Mouse (Mus musculus): ENCODE measurements at regions not wholly inside any gene's neighbourhood (a gene's known extent, or its start where the extent isn't known, plus 50 kb on each side); places are given as distances from the start of the nearest gene placed in this dataset.
A peak's percentile ranks its signal among the peaks of the same experiment; 100 is the strongest.

DNA sequence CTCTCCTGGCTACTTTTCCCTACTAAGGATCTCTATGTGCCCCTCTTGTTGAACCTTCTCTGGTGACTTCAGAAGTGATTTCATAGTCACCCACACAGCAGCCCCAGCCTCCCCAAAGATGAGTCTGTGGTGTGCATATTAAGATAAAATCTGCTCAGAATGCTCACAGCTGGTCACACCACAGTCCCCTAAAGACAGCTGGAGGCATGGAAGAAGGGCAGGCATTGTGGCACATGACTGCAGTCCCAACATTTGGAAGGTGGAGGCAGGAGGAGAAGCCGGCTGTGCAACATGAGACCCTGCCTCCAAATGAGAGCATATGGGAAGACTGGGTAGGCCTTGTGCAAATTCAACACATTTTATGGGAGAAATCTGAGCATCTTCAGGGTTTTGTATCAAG lies 70.0 kb upstream of the Cplx2 start:
- Histone ChIP-seq H3K4me2 (no peak overlapping the region), H3K4me3 (ENCODE audit: low read depth, low read length) (no peak overlapping the region), H3K27me3 (ENCODE audit: control insufficient read depth, insufficient read depth, low read length) (no peaks in the 10 kb centered on the region; the same call in 1 of the 2 replicates), H3K9ac (ENCODE audit: low read length) (no peak overlapping the region), H3K4me1 (ENCODE audit: control insufficient read depth, insufficient read depth, low read length) (peaks cover 18% of the 10 kb centered on the region), H3K36me3 (ENCODE audit: control insufficient read depth, insufficient read depth, low read length) (no peaks in the 10 kb centered on the region), H3K9me3 (ENCODE audit: control insufficient read depth, low read length) (no peaks in the 10 kb centered on the region), H3K27ac (ENCODE audit: low read depth, low read length) (no peak overlapping the region)
- 60% methylated on average over 1 of the region's 1 CpGs for WGBS
- no peak for ATAC-seq (ENCODE audit: low FRiP score)
- no peak for DNase-seq (ENCODE audit: low spot score, missing footprints)

DNA sequence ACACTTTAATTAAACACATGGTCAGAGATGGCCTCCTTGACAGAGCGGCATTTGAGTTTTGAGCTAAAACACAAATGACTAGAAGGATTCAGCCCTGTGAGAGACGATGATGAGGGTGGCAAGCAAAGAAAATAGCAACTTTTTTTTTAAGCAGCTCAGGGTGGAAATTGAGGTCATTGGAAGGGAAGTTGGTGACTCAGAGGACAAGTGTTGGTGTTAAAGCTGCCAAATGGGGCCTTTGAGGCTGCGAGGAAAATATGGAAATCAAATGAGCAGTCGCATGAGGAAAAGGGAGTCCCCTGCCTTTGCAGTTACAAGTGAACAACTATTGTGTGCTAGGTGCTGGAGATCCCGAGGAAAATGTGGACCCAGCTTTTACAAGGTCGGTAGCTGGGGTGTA lies 69.5 kb upstream of the Cplx2 start:
- no peak for DNase-seq (ENCODE audit: low spot score, missing footprints)
- peak overlapping the region; percentile 95 for H3K4me2 ChIP-seq
- WGBS = 43% methylated on average over 6 of the region's 6 CpGs
- no peak overlapping the region for H3K4me3 ChIP-seq (ENCODE audit: low read depth, low read length)
- no peak overlapping the region; the same call in 1 of the 2 replicates for H3K9ac ChIP-seq (ENCODE audit: low read length)
- H3K36me3 ChIP-seq (ENCODE audit: control insufficient read depth, insufficient read depth, low read length) = no peaks in the 10 kb centered on the region
- peaks cover 15% of the 10 kb centered on the region for H3K4me1 ChIP-seq (ENCODE audit: control insufficient read depth, insufficient read depth, low read length)
- H3K27me3 ChIP-seq (ENCODE audit: control insufficient read depth, insufficient read depth, low read length) = no peaks in the 10 kb centered on the region; the same call in 1 of the 2 replicates
- no peak overlapping the region for H3K27ac ChIP-seq (ENCODE audit: low read depth, low read length)
- H3K9me3 ChIP-seq (ENCODE audit: control insufficient read depth, low read length) = no peaks in the 10 kb centered on the region
- no peak for ATAC-seq (ENCODE audit: low FRiP score)

DNA sequence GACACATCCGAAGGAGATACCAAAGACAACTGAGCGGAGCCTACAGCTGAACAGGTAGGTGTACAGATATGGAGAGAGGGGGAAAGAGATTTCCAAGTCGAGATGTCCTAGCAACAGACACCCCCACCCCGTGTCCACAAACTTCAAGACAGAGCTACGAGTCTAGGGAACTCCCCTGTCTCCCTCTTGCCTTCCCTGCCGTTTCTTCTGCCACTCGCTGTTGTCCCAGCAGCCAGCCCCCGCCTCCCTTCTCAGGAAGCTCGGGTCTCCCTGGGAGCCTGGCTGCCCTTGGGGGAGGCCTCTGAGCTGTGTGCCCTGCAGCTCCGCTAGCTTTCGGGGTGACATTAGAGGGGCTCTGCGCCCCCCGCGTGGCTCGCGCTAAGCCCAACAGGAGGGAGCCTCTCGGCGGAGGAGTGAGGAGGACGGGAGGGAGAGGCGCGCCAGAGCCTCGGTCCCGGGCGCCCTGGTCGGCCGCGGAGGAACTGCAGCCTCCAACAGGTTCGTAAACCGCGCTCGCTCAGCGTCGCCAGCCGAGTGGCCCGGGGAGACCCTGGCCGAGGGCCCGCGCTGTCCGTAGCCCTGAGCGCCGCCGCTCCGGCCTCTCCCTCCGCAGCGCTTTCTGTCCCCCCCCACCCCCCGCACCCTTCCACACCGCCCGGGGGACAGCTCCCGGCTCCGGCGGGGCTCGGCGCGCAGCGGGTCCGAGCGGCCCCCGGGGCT lies 68.6 kb upstream of the Cplx2 start:
- peak overlapping the region; percentile 95 for H3K4me2 ChIP-seq
- H3K4me3 ChIP-seq (ENCODE audit: low read depth, low read length) = peak overlapping the region; percentile 74
- no peaks in the 10 kb centered on the region; the same call in 1 of the 2 replicates for H3K27me3 ChIP-seq (ENCODE audit: control insufficient read depth, insufficient read depth, low read length)
- H3K9ac ChIP-seq (ENCODE audit: low read length) = peak overlapping the region; percentile 98
- no peaks in the 10 kb centered on the region for H3K36me3 ChIP-seq (ENCODE audit: control insufficient read depth, insufficient read depth, low read length)
- ATAC-seq (ENCODE audit: low FRiP score) (peak; percentile 71), DNase-seq (ENCODE audit: low spot score, missing footprints) (peak; percentile 94)
- WGBS = 1% methylated on average over 51 of the region's 58 CpGs
- peak overlapping the region; percentile 99 for H3K27ac ChIP-seq (ENCODE audit: low read depth, low read length)
- no peaks in the 10 kb centered on the region for H3K9me3 ChIP-seq (ENCODE audit: control insufficient read depth, low read length)
- peaks cover 15% of the 10 kb centered on the region for H3K4me1 ChIP-seq (ENCODE audit: control insufficient read depth, insufficient read depth, low read length)

DNA sequence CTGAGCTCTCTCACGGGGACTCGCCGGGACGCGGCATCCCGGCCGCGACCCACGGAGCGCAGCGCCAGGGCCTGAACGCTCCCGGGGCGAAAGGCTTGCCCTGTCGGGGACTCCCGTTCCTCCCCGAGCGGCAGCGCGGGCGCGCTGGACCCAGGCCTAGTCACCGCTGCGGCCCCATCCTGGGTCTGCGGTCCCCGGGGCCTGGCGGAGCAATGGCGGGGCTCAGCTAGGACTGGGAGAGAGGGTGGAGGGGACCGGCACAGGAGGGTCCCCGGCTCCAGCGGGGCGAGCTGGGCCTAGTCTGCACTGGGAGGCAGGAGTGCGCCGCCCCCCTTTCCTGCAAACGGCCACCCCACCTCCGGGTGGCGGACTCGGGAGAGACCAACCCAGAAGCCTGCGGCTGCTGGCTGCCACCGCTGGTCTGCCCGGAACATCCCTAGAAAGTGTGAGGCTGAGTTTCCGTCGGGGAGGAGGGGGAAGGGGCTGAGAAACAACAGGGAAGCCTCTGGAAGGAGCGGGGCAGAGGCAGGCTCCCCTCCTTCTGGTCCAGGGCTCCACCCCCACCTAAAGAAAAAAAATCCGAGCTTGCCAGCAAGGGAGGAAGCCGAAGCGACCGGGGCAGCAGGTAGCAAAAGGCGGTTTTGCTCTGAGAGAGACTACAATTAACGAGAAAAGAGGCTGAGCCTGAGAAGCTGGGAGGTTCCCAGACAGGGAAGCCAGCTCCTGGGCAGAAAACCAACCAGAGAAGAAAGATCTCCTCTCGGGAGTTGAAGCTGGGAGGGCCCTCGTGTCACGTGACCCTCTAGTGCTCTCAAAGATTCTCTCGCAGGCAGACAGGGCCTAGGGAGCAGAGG lies 67.9 kb upstream of the Cplx2 start:
- Histone ChIP-seq H3K9me3 (ENCODE audit: control insufficient read depth, low read length) (no peaks in the 10 kb centered on the region), H3K36me3 (ENCODE audit: control insufficient read depth, insufficient read depth, low read length) (no peaks in the 10 kb centered on the region), H3K4me2 (peak overlapping the region; percentile 95), H3K4me1 (ENCODE audit: control insufficient read depth, insufficient read depth, low read length) (peaks cover 15% of the 10 kb centered on the region), H3K27me3 (ENCODE audit: control insufficient read depth, insufficient read depth, low read length) (no peaks in the 10 kb centered on the region; the same call in 1 of the 2 replicates), H3K27ac (ENCODE audit: low read depth, low read length) (peak overlapping the region; percentile 99), H3K9ac (ENCODE audit: low read length) (peak overlapping the region; percentile 98), H3K4me3 (ENCODE audit: low read depth, low read length) (peak overlapping the region; percentile 74)
- WGBS = under 1% methylated on average over 51 of the region's 54 CpGs
- DNase-seq (ENCODE audit: low spot score, missing footprints) (peak; percentile 97), ATAC-seq (ENCODE audit: low FRiP score) (peak; percentile 83)

DNA sequence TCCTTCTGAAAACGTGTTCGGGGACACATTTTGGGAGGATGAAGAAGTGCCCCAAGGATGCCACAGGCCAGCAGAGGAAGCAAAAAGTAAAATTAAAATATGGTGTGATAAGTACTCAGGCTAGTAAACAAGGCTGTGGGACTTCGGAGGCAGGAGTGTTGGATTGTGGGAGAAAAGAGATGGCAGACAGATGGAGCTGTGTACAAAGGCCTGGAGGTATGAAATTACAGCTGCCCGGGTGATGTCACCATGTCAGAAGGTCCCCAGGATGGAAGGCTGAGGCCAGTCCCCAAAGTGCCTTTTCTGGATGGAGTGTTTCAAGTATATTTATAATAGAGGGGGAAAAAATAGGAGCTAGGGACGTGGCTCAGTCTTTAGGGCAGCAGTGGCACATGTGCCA lies 66.9 kb upstream of the Cplx2 start:
- Histone ChIP-seq H3K9ac (ENCODE audit: low read length) (peak overlapping the region; percentile 98; the same call in 1 of the 2 replicates), H3K36me3 (ENCODE audit: control insufficient read depth, insufficient read depth, low read length) (no peaks in the 10 kb centered on the region), H3K9me3 (ENCODE audit: control insufficient read depth, low read length) (no peaks in the 10 kb centered on the region), H3K4me1 (ENCODE audit: control insufficient read depth, insufficient read depth, low read length) (peaks cover 18% of the 10 kb centered on the region), H3K4me3 (ENCODE audit: low read depth, low read length) (no peak overlapping the region), H3K27ac (ENCODE audit: low read depth, low read length) (peak overlapping the region; percentile 99), H3K4me2 (no peak overlapping the region; the same call in 1 of the 2 replicates), H3K27me3 (ENCODE audit: control insufficient read depth, insufficient read depth, low read length) (no peaks in the 10 kb centered on the region; the same call in 1 of the 2 replicates)
- DNase-seq (ENCODE audit: low spot score, missing footprints) (no peak), ATAC-seq (ENCODE audit: low FRiP score) (no peak)
- 73% methylated on average over 5 of the region's 5 CpGs for WGBS

DNA sequence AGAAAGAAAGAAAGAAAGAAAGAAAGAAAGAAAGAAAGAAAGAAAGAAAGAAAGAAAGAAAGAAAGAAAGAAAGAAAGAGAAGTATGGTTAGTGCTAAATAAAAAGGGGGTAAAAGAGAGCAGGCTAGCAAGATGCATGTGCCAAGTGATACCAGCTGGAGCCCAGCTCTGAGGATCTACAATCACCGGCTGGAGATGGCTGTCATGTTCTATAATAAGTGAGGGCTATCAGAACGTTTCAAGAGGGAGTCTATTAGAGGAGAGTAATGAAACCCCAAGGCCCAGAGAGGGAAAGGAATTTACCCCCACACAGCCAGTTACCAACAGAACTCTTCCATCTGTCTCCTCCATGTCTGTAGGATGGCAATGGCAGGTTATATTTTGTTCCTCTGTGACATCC lies 62.6 kb upstream of the Cplx2 start:
- Histone ChIP-seq H3K27me3 (ENCODE audit: control insufficient read depth, insufficient read depth, low read length) (no peaks in the 10 kb centered on the region), H3K4me1 (ENCODE audit: control insufficient read depth, insufficient read depth, low read length) (peaks cover 12% of the 10 kb centered on the region), H3K36me3 (ENCODE audit: control insufficient read depth, insufficient read depth, low read length) (no peaks in the 10 kb centered on the region)

DNA sequence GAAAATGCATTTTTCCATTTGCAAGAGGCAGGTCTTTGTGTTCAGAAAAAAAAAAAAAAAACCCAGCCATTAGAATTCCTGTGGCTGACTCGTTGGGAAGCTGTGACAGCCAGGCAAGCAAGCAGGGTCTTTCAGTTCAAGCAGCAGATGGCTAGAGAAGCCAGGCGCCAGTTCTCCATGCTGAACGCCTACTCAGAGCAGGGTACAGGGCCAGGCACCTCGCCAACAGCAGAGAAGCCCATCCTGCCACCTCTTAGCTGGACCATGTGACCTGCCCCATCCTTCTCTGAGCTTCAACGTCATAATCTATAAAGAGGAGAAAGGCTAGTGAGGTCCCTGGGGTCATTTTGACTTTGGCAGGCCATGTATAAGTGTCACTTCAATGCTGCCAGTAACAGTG lies 61.8 kb upstream of the Cplx2 start:
- H3K4me2 ChIP-seq = no peak overlapping the region
- H3K27me3 ChIP-seq (ENCODE audit: control insufficient read depth, insufficient read depth, low read length) = no peaks in the 10 kb centered on the region
- ATAC-seq (ENCODE audit: low FRiP score) = peak; percentile 64; the same call in 1 of the 2 replicates
- H3K9me3 ChIP-seq (ENCODE audit: control insufficient read depth, low read length) = no peaks in the 10 kb centered on the region
- H3K4me1 ChIP-seq (ENCODE audit: control insufficient read depth, insufficient read depth, low read length) = peaks cover 10% of the 10 kb centered on the region; the same call in 1 of the 2 replicates
- H3K36me3 ChIP-seq (ENCODE audit: control insufficient read depth, insufficient read depth, low read length) = no peaks in the 10 kb centered on the region
- H3K9ac ChIP-seq (ENCODE audit: low read length) = no peak overlapping the region
- H3K27ac ChIP-seq (ENCODE audit: low read depth, low read length) = no peak overlapping the region
- DNase-seq (ENCODE audit: low spot score, missing footprints) = no peak
- WGBS = 51% methylated on average over 5 of the region's 5 CpGs
- H3K4me3 ChIP-seq (ENCODE audit: low read depth, low read length) = no peak overlapping the region

More for the DNA sequence above, 62.6 kb upstream of the Cplx2 start:
- 58% methylated on average over 2 of the region's 2 CpGs for WGBS
- no peak overlapping the region; the same call in 1 of the 2 replicates for H3K27ac ChIP-seq (ENCODE audit: low read depth, low read length)
- ATAC-seq (ENCODE audit: low FRiP score) = no peak
- no peaks in the 10 kb centered on the region for H3K9me3 ChIP-seq (ENCODE audit: control insufficient read depth, low read length)
- no peak for DNase-seq (ENCODE audit: low spot score, missing footprints)
- no peak overlapping the region for H3K4me3 ChIP-seq (ENCODE audit: low read depth, low read length)
- H3K4me2 ChIP-seq = no peak overlapping the region
- no peak overlapping the region for H3K9ac ChIP-seq (ENCODE audit: low read length)

DNA sequence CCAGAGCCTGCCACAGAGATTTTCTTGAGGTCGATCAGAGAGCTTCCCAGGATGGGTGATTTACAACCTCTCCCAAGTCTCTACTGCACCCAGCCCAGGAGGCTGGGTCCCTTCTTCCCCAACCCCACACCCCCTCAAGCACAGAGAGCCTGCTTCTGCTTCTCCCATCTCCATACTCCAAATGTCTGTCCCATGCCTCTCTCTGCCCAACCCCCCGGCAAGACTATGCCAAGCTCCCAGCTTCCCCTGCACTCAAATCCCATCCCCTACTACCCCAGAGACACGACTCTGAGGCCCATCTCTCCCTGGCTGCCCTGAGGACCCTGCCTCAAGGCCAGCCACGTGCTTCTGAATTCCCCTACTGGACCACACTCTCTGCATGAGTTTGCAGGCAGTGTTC lies 61.0 kb upstream of the Cplx2 start:
- WGBS = 59% methylated on average over 4 of the region's 4 CpGs
- Histone ChIP-seq H3K4me1 (ENCODE audit: control insufficient read depth, insufficient read depth, low read length) (peaks cover 10% of the 10 kb centered on the region; the same call in 1 of the 2 replicates), H3K36me3 (ENCODE audit: control insufficient read depth, insufficient read depth, low read length) (no peaks in the 10 kb centered on the region), H3K4me3 (ENCODE audit: low read depth, low read length) (no peak overlapping the region), H3K9ac (ENCODE audit: low read length) (no peak overlapping the region), H3K4me2 (no peak overlapping the region), H3K27me3 (ENCODE audit: control insufficient read depth, insufficient read depth, low read length) (no peaks in the 10 kb centered on the region), H3K27ac (ENCODE audit: low read depth, low read length) (no peak overlapping the region), H3K9me3 (ENCODE audit: control insufficient read depth, low read length) (no peaks in the 10 kb centered on the region)
- ATAC-seq (ENCODE audit: low FRiP score) = no peak
- DNase-seq (ENCODE audit: low spot score, missing footprints) = no peak

Measured in midbrain, embryonic 11.5 days (tissue).